Mouse (Mus musculus): Measurements from ENCODE around the gene Optc. TPM values are rescaled to one million over a fixed set of nuclear protein-coding genes. Genes with fewer than 3 reads are reported as not detected.

Optc gene
- total RNA-seq, 2 experiments from 2014 or later = 0.60 to 1.3 TPM

Other genes starting within 250 kb of the Optc start
- 1 to 10 TPM; 9.2 to 9.8 TPM for gene Zbed6, start 247.1 kb downstream of the Optc start, total RNA-seq (2021)
- gene Gm38394, start 246.7 kb downstream of the Optc start, total RNA-seq (2021) = 10 to 100 TPM; 24.0 to 24.2 TPM
- gene Lax1, start 217.9 kb downstream of the Optc start, total RNA-seq (2021) = not detected
- gene Atp2b4, start 107.0 kb downstream of the Optc start, total RNA-seq (2021) = 10 to 100 TPM; 62.9 to 67.4 TPM
- 10 to 100 TPM in 1 of 2 experiments, 1 to 10 TPM in 1; 4.6 to 10.2 TPM for gene Prelp, start 13.4 kb upstream of the Optc start, total RNA-seq (2021)
- gene Fmod, start 129.3 kb upstream of the Optc start, total RNA-seq (2021) = 1 to 10 TPM; 3.3 to 4.5 TPM
- 10 to 100 TPM; 14.1 to 19.2 TPM for gene Btg2, start 171.1 kb upstream of the Optc start, total RNA-seq (2021)
- under 1 TPM in 1 of 2 experiments, not detected in 1; 0.39 TPM for gene Chit1, start 203.2 kb upstream of the Optc start, total RNA-seq (2021)

Data from layer of hippocampus, postnatal 14 days (tissue).